Mouse (Mus musculus) midbrain, postnatal 0 days (tissue): ENCODE results near the gene Arid4a. TPM values are rescaled to one million over a fixed set of nuclear protein-coding genes. Genes with fewer than 3 reads are reported as not detected.

ENCODE experiments used
- ATAC-seq: fragments of 200-750 bp; cut with Nextera tagmentation; 2 replicates; pipeline ENCODE4 v1.8.0; 2017; ENCODE audit warnings: moderate number of reproducible peaks, mild to moderate bottlenecking, moderate TSS enrichment, moderate library complexity; ENCODE audit not compliant: low FRiP score
- DNase-seq: peaks from one replicate; pipeline ENCODE4 v3.0.0-alpha.2; 2015; ENCODE audit warnings: low spot score
- H3K27ac ChIP-seq: fragments of 300-500 bp; sonication (generic); 2 replicates; pipeline ENCODE4 v1.5.1; 2014; ENCODE audit warnings: low read depth, mild to moderate bottlenecking, low read length, mixed read lengths
- H3K27me3 ChIP-seq: fragments of 300-500 bp; sonication (generic); 2 replicates; pipeline ENCODE4 v1.6.1; 2014; ENCODE audit warnings: low read length, control low read depth, mixed read lengths; ENCODE audit not compliant: insufficient read depth
- H3K36me3 ChIP-seq: fragments of 300-500 bp; sonication (generic); 2 replicates; pipeline ENCODE4 v1.6.1; 2014; ENCODE audit warnings: low read length, control low read depth, mixed read lengths; ENCODE audit not compliant: insufficient read depth
- H3K4me1 ChIP-seq: fragments of 300-500 bp; sonication (generic); 2 replicates; pipeline ENCODE4 v1.6.1; 2014; ENCODE audit warnings: mild to moderate bottlenecking, control low read depth, antibody characterized with exemption, low read length, mixed read lengths; ENCODE audit not compliant: insufficient read depth
- H3K4me2 ChIP-seq: fragments of 300-500 bp; sonication (generic); 2 replicates; pipeline ENCODE4 v1.6.1; 2014; ENCODE audit warnings: low read depth, mild to moderate bottlenecking, low read length, mixed read lengths; ENCODE audit not compliant: poor library complexity, severe bottlenecking
- H3K4me3 ChIP-seq: fragments of 300-500 bp; sonication (generic); 2 replicates; pipeline ENCODE4 v1.5.1; 2014; ENCODE audit warnings: low read depth, mild to moderate bottlenecking, low read length, moderate library complexity
- H3K9ac ChIP-seq: fragments of 300-500 bp; sonication (generic); replicated peaks from 2 replicates; pipeline ENCODE4 v1.6.1; 2014; ENCODE audit warnings: mild to moderate bottlenecking, low read length, moderate library complexity, mixed read lengths; ENCODE audit not compliant: poor library complexity, severe bottlenecking
- H3K9me3 ChIP-seq: fragments of 300-500 bp; sonication (generic); 2 replicates; pipeline ENCODE4 v1.6.1; 2016; ENCODE audit warnings: low read length, control low read depth
- CTCF ChIP-seq: IDR thresholded peaks from 2 replicates; pipeline ENCODE4 v1.5.1; 2016; ENCODE audit warnings: antibody characterized with exemption, mild to moderate bottlenecking
- WGBS: fragments of 180-500 bp; shearing (Covaris S2); extraction: QIAGEN DNeasy Blood & Tissue Kit; methylation state at CpG from one replicate; pipeline ENCODE4 v1.1.7; 2014; 5-methylcytosine and 5-hydroxymethylcytosine counted together
- polyA plus RNA-seq: library from polyadenylated mRNA; unstranded; fragments of >200 nt; fragmentation: Nextera tagmentation; extraction: Ambion mirVana; gene quantifications from 2 replicates; pipeline ENCODE4 v1.2.1, GENCODE M21; 2015
- total RNA-seq: library from RNA; depleted of rRNA; stranded (reverse); fragments of >200 nt; gene quantifications from 2 replicates; pipeline ENCODE4 v1.2.3, GENCODE M21; 2014; rRNA removed

Gene Arid4a
- total RNA-seq, result 11.0 and 11.1 TPM in 2 replicates
- 40.0 and 43.4 TPM in 2 replicates for polyA plus RNA-seq

DNA sequence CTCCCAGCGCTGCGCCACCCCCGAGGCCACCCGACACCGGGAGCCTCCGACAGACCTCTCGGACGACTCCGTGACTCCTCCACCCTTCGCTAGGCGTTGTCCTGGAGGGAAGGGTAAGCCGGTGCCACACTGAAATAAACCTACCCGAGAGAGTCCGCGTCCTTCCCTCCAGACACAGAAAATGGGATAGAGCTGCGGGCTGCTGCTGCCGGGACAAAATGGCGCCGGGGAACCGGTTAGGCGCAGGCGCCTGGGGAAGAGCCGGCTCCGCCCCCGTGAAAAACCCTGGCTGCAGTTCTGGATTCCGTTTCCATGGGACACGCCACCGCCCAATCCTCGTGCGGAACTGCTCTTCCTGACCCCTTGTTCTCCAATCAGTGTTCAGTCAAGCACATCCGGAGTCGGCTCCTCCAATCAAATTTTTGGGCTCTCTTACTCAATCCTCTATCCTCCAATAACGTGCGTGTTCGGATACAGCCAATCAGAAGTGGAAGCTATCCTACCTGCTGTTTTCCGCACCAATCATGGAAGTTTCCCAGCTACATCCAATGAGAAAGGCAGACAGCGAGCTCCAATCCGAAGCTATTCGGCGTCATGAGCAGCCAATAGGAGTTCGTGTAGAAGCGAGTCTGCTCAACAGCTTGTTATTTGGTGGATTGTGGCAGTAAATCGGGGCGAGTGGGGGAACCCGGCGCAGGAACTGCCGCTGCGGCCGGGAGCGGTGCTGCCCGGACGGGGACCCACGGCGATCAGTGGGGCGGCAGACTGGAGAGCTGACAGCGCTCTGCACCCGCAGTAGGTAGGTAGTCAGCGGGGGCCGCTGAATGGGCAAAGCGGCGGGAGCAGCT lies at the start of gene Arid4a:
Gene Arid4a (plus strand): TSS at position 628 of the 848 bp plus-strand sequence.
- no peaks in the 10 kb centered on the region for H3K27me3 ChIP-seq
- no peaks in the 10 kb centered on the region for H3K9me3 ChIP-seq
- peak within 1 kb of the TSS; percentile 90 for H3K4me2 ChIP-seq
- peak within 1 kb of the TSS; percentile 96 for H3K4me3 ChIP-seq
- under 1% methylated on average over 61 of the region's 61 CpGs for WGBS
- peaks cover 5% of the 10 kb centered on the region; the same call in 1 of the 2 replicates for H3K36me3 ChIP-seq
- H3K27ac ChIP-seq, result peak within 1 kb of the TSS; percentile 97
- H3K4me1 ChIP-seq, result 0 out of 2 replicates have a peak, but pooled peaks cover 2% of the 10 kb centered on the region
- TF ChIP-seq CTCF, result no peak; the same call in 1 of the 2 replicates
- peak; percentile 100 for DNase-seq
- ATAC-seq, result peak; percentile 99
- H3K9ac ChIP-seq, result peak within 1 kb of the TSS; percentile 81

DNA sequence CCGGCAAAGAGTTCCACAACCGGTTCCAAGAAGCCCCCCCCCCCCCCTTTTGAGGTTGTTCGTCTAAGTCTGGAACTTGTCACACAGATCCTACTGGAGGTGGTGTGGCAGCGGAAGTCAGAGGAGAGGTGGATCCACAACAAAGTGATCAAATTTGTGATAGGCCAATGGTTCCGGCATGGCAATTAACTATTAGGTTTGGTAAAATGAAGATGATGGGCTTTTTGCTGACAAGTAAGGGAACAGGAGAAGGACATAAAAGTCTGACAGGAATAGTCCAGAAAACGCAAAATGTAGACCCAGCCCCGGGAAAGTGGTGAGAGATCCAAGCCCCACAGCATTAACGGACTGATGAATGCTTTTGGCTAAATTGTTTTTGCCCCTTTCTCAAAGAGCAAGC lies 48.2 kb upstream of the Arid4a start:
- Histone ChIP-seq H3K27me3 (no peaks in the 10 kb centered on the region), H3K9me3 (no peaks in the 10 kb centered on the region), H3K4me3 (peak overlapping the region; percentile 61), H3K4me2 (peak overlapping the region; percentile 49), H3K4me1 (no peaks in the 10 kb centered on the region), H3K27ac (peak overlapping the region; percentile 92), H3K36me3 (peaks cover 6% of the 10 kb centered on the region), H3K9ac (peak overlapping the region; percentile 78)
- DNase-seq, result no peak
- TF ChIP-seq CTCF, result no peak
- WGBS, result 44% methylated on average over 8 of the region's 8 CpGs
- no peak for ATAC-seq

DNA sequence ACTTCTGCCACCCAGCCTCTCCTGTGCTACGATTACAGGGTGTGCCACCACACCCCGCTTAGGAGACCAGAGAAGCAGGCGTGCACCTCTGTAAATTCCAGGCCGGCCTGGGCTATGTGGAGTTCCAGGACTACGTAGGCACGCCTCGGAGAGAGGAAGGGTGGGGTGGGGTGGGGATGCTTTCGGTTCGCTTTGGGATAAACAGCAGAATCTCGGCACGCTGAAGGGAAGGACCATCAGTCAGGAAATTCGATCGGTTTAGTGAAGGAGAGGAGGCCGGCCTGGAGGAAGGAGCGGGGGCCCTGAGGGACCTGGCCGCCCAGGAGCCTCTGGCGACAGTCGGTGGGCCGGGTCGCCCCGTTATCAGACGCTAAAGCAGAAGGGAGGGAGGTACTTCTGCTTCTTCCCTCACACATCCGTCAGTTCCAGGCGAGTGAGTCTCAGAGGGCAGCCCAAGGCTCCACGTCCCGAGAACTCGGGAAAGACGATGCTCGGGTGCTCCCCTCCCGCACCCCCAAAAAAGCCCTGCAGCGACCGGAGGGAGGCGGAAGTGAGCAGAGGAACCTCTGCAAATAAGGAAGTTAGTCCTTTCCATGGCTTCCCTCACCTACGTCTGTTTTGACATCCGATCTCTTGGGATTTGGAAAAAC lies 47.5 kb upstream of the Arid4a start:
- WGBS, result under 1% methylated on average over 35 of the region's 35 CpGs
- H3K27ac ChIP-seq, result peak overlapping the region; percentile 92
- H3K9me3 ChIP-seq, result no peaks in the 10 kb centered on the region
- ATAC-seq (peak; percentile 88), DNase-seq (peak; percentile 86)
- no peaks in the 10 kb centered on the region for H3K4me1 ChIP-seq
- TF ChIP-seq CTCF, result peak; percentile 80
- H3K4me3 ChIP-seq, result peak overlapping the region; percentile 61
- no peaks in the 10 kb centered on the region for H3K27me3 ChIP-seq
- H3K4me2 ChIP-seq, result peak overlapping the region; percentile 49
- peaks cover 2% of the 10 kb centered on the region for H3K36me3 ChIP-seq
- H3K9ac ChIP-seq, result peak overlapping the region; percentile 78

DNA sequence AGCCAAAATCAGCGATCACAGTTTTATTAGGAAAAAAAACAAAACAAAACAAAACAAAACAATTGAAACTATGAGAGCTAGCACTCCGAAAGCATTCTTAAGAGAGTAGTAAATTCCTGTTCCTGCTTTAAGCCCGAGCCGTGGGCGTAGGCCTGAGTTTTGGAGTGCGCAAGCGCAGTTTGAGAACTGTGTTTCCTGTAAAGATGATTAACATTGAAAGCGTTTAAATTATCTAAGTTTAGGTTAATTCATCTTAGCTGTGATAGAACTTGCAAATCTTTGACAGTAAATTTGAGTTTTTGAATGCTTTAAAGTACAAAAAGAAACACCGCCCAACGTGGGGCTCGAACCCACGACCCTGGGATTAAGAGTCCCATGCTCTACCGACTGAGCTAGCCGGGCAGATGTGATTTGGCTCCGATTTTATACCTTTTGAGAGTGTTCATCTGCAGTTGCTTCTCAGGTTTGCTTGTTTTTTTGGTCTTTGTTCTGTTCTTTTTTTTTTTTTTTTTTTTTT lies 46.9 kb upstream of the Arid4a start:
- Histone ChIP-seq H3K27me3 (no peaks in the 10 kb centered on the region), H3K9me3 (no peaks in the 10 kb centered on the region), H3K9ac (peak overlapping the region; percentile 78), H3K4me1 (no peaks in the 10 kb centered on the region), H3K4me3 (peak overlapping the region; percentile 61), H3K36me3 (no peaks in the 10 kb centered on the region), H3K27ac (peak overlapping the region; percentile 92), H3K4me2 (peak overlapping the region; percentile 49)
- ATAC-seq (peak; percentile 79), DNase-seq (peak; percentile 96)
- WGBS, result under 1% methylated on average over 15 of the region's 15 CpGs
- no peak for TF ChIP-seq CTCF

DNA sequence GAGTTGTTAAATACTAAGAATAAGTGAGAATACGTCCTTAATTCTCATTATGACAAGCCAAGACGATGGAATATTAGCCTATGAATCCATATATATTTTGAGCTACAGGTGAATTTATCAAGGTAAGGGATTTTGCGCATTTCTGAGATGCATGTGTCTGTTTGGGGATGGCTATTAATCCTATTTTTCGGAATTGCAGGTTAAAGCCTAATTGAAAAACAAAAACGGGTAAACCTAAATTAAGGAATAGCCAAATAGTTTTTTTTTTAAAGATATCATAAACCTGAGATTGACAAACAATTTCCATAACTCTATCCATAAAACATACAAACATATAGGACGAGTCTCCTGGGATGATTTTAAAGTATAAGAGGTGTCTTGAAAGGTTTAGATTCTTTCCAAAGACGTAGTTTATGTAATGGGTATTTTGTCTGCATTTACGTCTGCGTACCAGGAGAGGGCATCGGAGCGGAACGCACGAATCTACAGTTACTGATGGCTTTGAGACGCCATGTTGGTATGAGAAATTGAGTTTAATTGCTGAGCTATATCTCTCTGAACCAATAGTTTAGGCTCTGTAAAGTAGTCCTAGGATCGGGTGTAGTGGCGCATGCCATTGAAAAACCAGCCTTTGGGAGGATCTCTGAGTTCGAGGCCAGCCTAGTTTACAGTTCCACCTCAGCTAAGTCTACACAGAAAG lies 46.2 kb upstream of the Arid4a start:
- H3K27me3 ChIP-seq, result no peaks in the 10 kb centered on the region
- peak; percentile 33; the same call in 1 of the 2 replicates for ATAC-seq
- H3K4me1 ChIP-seq, result no peaks in the 10 kb centered on the region
- peak; percentile 87 for TF ChIP-seq CTCF
- H3K4me2 ChIP-seq, result peak overlapping the region; percentile 51
- H3K9me3 ChIP-seq, result no peaks in the 10 kb centered on the region
- H3K4me3 ChIP-seq, result peak overlapping the region; percentile 38
- H3K9ac ChIP-seq, result peak overlapping the region; percentile 51
- WGBS, result 3% methylated on average over 17 of the region's 17 CpGs
- peak overlapping the region; percentile 65 for H3K27ac ChIP-seq
- no peaks in the 10 kb centered on the region for H3K36me3 ChIP-seq
- DNase-seq, result peak; percentile 86
